Mouse (Mus musculus) T-helper 2 cell (primary cell): ENCODE data around the gene Gm13539.
"Not testable (repeated sequence)": the region's sequence is repeated elsewhere in the genome, so short reads cannot be mapped to it uniquely, and the experiment has no call there.

Experiments
- in situ Hi-C: fragments of 300-600 bp; cut with MboI, MseI; formaldehyde crosslinking; loops from one replicate; pipeline ENCODE4 v1.15.1; 2025; ENCODE audit warnings: high pct_unique_total_duplicates

The Gm13539 gene

GRCm38 (mm10) chr2:25781957-25782356 is at the start of gene Gm13539:
TSS of gene Gm13539 (plus strand) at chr2:25782257.
- in situ Hi-C loops = no loop called here

- in situ Hi-C loops = no loop called here
Measured at GRCm38 (mm10) chr2:25733199-25733930, 48.7 kb upstream of the Gm13539 start.

- in situ Hi-C loops = not testable (repeated sequence)
Measured at GRCm38 (mm10) chr2:25736709-25737108, 45.3 kb upstream of the Gm13539 start, which contains the start of gene Obp2b. TSS of gene Obp2b (plus strand) at chr2:25737009.

GRCm38 (mm10) chr2:25741671-25742070 is 40.4 kb upstream of the Gm13539 start:
- in situ Hi-C loops = no loop called here

GRCm38 (mm10) chr2:25754201-25754600 is 27.9 kb upstream of the Gm13539 start:
- in situ Hi-C loops = loop anchor here (5.0 kb wide), 1 partner anchor 37 kb away; no protein-coding TSS in a partner anchor

- in situ Hi-C loops = no loop called here
Measured at GRCm38 (mm10) chr2:25758064-25758625, 23.9 kb upstream of the Gm13539 start.

GRCm38 (mm10) chr2:25765269-25765668 is 16.8 kb upstream of the Gm13539 start, which contains the start of gene Lcn3:
TSS of gene Lcn3 (plus strand) at chr2:25765569.
- in situ Hi-C loops = loop anchor here (10.0 kb wide), 1 partner anchor 520 kb away; no protein-coding TSS in a partner anchor

GRCm38 (mm10) chr2:25767764-25768163 is 14.3 kb upstream of the Gm13539 start:
- in situ Hi-C loops = loop anchor here (10.0 kb wide), 1 partner anchor 517 kb away; no protein-coding TSS in a partner anchor

GRCm38 (mm10) chr2:25773507-25773906 is 8.6 kb upstream of the Gm13539 start:
- in situ Hi-C loops = no loop called here

- in situ Hi-C loops = no loop called here
Measured at GRCm38 (mm10) chr2:25774640-25775039, 7.4 kb upstream of the Gm13539 start.

- in situ Hi-C loops = no loop called here
Measured at GRCm38 (mm10) chr2:25775991-25776390, 6.1 kb upstream of the Gm13539 start.

GRCm38 (mm10) chr2:25776717-25777116 is 5.3 kb upstream of the Gm13539 start, which contains the start of gene Lcn11:
TSS of gene Lcn11 (plus strand) at chr2:25777017.
- in situ Hi-C loops = no loop called here

GRCm38 (mm10) chr2:25779076-25779475 is 3.0 kb upstream of the Gm13539 start:
- in situ Hi-C loops = no loop called here

GRCm38 (mm10) chr2:25780921-25781320 is 1.1 kb upstream of the Gm13539 start:
- in situ Hi-C loops = no loop called here

- in situ Hi-C loops = no loop called here
Measured at GRCm38 (mm10) chr2:25785573-25786322, 3.7 kb downstream of the Gm13539 start.

GRCm38 (mm10) chr2:25789092-25789491 is 7.0 kb downstream of the Gm13539 start:
- in situ Hi-C loops = no loop called here

- in situ Hi-C loops = no loop called here
Measured at GRCm38 (mm10) chr2:25797635-25798034, 15.6 kb downstream of the Gm13539 start.

GRCm38 (mm10) chr2:25798065-25798464 is 16.0 kb downstream of the Gm13539 start:
- in situ Hi-C loops = no loop called here

GRCm38 (mm10) chr2:25811711-25812110 is 29.7 kb downstream of the Gm13539 start:
- in situ Hi-C loops = no loop called here

- in situ Hi-C loops = no loop called here
Measured at GRCm38 (mm10) chr2:25813364-25813763, 31.3 kb downstream of the Gm13539 start.

- in situ Hi-C loops = not testable (repeated sequence)
Measured at GRCm38 (mm10) chr2:25815748-25816147, 33.7 kb downstream of the Gm13539 start, which contains the start of gene Glt6d1. TSS of gene Glt6d1 (minus strand) at chr2:25815848.

GRCm38 (mm10) chr2:25822806-25823205 is 40.7 kb downstream of the Gm13539 start, which contains the start of gene Lcn9:
TSS of gene Lcn9 (plus strand) at chr2:25823153.
- in situ Hi-C loops = loop anchor here (10.0 kb wide), 1 partner anchor 948 kb away; no protein-coding TSS in a partner anchor
